Mouse (Mus musculus) thymus, postnatal 14 days (tissue): ENCODE measurements around the gene Olfr5.
A peak's percentile ranks its signal among the peaks of the same experiment; 100 is the strongest.
"Not testable (repeated sequence)": the region's sequence is repeated elsewhere in the genome, so short reads cannot be mapped to it uniquely, and the experiment has no call there.

ENCODE experiments used
- DNase-seq: peaks from one replicate; pipeline ENCODE4 v3.0.0; 2021

The Olfr5 gene

GRCm38 (mm10) chr7:6486841-6487240 is at the start of gene Olfr5:
TSS of gene Olfr5 (minus strand) at chr7:6486941.
- DNase-seq = no peak

DNA sequence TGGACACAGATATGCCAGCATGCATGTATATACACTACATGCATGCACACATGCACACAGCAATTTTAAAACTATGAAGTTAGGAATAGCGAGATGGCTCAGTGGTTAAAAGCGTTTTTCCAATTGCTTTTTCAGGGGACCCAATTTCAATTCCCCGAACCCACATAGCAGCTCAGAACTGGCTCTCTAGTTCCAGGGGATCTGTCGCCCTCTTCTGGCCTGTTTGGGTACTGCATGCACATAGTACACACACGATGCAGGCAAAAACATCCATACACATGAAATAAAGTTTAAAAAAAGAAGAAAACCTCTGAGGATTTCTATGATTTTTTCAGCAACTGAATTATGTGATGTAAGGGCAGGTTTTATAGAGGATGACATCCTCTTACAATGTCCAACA is 39.4 kb upstream of the Olfr5 start:
- DNase-seq = no peak

GRCm38 (mm10) chr7:6525001-6525400 is 38.3 kb upstream of the Olfr5 start:
- no peak for DNase-seq

- DNase-seq = no peak
These were observed 36.1 kb upstream of the Olfr5 start, which contains the start of gene Olfr1349 for GRCm38 (mm10) chr7:6522850-6523249. TSS of gene Olfr1349 (minus strand) at chr7:6522950.

DNA sequence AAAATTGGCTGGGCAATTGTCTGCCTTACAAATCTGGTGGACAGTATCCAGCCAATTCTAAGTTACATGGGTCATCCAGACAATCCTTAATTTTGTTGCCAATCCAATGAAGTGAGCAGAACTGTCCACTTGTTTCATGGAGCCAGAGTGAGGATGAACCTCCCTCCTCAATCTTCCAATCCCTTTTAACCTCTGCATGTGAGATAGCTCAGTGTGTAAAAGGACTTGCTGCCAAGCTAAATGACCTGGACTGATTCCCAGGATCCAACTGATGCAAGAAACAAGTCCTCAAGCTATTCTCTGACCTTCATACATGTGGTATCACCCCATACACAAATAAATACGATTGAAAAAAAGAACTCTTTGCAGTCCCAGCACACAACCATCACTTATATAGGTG is 34.9 kb upstream of the Olfr5 start:
- DNase-seq = no peak

- no peak for DNase-seq
These were observed 21.9 kb upstream of the Olfr5 start, which contains the start of gene Olfr1348 for GRCm38 (mm10) chr7:6508648-6509047. TSS of gene Olfr1348 (minus strand) at chr7:6508748.

DNA sequence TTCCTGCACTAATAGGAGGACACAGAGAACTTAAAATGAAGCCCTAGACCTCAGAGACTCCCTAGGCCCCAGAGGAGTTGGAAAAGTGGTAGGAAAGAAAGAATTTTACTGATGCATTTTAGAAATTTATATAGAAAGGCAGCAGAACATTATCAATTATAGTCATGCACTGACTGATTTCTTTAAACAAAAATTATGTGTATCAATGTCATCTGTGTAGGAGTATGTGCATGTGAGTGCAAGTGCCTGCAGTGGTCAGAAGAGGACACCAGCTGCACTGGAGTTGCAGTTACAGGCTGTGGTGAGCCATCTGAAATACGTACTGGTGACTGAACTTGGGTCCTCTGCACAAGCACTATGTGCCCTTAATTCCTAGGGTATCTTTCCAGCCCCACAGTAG is 12.9 kb upstream of the Olfr5 start, which contains the start of gene Olfr1347:
Gene Olfr1347, minus strand, starts transcription at position 101 of the 400 bp plus-strand sequence.
- DNase-seq = no peak

DNA sequence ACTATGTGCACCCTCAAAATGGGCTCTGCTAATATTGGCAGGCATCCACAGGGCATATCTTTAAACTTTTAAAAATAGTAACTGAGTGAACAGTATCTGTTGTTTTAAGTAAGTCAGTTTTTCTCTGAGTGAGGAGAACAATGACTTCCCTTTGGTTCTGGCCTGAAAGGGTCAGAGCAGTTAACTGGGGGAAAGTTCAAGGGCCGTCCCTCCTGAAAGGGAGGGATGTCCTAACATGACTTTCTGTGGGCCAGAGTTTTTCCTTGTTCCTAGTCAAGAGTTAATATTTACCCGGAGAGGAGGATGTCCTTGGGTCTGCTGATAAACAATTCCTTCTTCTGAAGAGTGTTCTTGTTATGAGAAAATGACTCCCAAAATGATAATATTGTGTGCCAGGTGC is 9.1 kb downstream of the Olfr5 start:
- not testable (repeated sequence) for DNase-seq

DNA sequence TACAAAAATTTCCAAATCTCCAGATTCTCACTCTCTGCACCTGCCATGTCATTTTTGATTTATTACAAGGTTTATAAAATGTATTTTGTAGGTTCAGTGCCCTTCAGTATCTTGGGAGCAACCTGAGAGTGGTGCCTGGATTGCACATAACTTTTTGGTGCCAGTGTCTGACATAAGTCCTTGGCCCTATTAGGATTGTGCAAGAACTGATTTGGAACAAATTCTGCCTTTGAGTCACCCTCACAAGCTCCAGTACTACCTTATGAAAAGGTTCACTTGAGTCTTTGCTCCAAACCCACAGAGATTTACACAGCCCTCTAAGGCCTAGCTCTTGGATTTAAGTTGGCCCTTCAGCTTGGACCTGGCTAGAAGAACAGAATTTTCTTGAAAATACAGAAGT is 19.8 kb downstream of the Olfr5 start, which contains the start of gene Olfr1346:
Gene Olfr1346, plus strand, starts transcription at position 151 of the 400 bp plus-strand sequence.
- DNase-seq = no peak

- no peak for DNase-seq
These were observed 30.3 kb downstream of the Olfr5 start for GRCm38 (mm10) chr7:6456399-6456798.

GRCm38 (mm10) chr7:6455868-6456267 is 30.9 kb downstream of the Olfr5 start, which contains the start of gene Olfr1336:
TSS of gene Olfr1336 (plus strand) at chr7:6456168.
- no peak for DNase-seq

DNA sequence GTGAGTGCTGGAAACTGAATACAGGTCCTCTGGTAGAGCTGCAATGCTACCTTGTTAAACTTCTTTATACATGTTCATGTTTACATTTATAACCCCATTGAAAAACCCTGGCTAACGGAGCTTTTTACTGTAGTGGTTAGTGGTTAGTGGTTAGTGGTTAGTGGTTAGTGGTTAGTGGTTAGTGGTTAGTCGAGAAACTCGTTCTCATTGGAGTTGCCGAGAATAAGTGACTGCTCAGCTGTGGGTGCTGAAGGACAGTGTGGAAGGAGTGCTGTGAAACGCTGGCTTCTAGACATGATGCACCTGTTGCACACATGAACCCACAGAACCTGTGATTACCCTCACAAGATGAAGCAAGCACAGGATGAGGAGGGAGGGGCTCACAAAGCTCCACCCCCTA is 39.0 kb downstream of the Olfr5 start:
- DNase-seq = no peak

- DNase-seq = no peak
These were observed 45.6 kb downstream of the Olfr5 start for GRCm38 (mm10) chr7:6441173-6441572.

DNA sequence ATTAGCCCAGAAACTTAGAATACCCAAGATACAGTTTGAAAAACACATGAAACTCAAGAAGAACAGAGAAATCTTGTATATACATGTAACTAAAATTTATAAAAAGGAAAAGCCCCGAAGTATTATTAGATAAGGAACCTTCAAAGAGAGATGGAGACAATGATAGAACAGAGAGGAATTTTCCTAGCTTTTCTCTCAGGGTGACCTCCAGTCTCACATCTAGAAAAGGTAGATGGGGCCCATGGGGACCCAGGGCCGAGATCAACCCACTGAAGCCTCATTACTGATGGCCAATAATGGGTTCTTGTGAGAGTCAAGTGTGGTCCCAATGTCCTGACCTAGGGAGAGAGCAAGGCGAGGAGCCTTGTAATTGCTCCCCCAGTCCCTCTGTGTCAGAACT is 48.4 kb downstream of the Olfr5 start, which contains the start of gene Olfr1344:
Gene Olfr1344, plus strand, starts transcription at position 301 of the 400 bp plus-strand sequence.
- DNase-seq = no peak

DNA sequence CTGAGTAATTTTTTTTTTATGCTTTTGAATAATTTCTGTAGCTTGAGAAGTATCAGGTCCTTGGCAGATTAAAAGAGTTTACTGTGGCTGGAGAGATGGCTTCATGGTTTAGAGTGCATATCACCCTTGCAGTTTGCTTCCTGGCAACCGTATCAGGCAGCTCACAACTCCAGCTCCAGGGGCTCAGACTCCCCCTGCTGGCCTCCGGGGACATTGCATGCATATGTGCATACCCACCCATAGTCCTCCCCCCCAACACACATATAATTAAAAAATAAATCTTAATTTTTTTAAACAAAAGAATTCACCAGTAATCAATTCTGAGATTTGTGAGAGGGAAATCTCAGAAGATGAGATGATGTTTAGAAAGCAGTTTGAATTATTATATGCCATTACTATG is 56.4 kb downstream of the Olfr5 start:
- peak; percentile 53 for DNase-seq

DNA sequence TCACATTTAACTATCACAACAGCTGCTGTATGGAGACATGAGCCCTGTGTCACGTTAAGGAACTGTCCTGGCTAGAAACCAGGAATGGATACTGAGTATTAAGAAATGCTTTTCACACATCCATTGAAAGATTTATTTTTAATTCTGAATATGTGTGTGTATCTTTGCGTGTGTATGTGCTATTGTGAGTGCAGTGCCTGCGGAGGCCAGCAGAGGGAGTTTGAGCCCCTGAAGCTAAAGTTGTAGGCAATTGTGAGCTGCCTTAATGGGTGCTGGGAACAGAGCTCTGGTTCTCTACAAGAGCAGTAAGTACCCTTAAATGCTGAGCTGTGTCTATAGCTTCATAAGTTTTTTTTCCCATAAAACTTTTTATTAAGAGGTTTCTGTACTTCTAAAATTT is 57.4 kb downstream of the Olfr5 start:
- DNase-seq = no peak
